Mouse (Mus musculus): Measurements from ENCODE around the gene Mutyh.

Mutyh gene

DNA sequence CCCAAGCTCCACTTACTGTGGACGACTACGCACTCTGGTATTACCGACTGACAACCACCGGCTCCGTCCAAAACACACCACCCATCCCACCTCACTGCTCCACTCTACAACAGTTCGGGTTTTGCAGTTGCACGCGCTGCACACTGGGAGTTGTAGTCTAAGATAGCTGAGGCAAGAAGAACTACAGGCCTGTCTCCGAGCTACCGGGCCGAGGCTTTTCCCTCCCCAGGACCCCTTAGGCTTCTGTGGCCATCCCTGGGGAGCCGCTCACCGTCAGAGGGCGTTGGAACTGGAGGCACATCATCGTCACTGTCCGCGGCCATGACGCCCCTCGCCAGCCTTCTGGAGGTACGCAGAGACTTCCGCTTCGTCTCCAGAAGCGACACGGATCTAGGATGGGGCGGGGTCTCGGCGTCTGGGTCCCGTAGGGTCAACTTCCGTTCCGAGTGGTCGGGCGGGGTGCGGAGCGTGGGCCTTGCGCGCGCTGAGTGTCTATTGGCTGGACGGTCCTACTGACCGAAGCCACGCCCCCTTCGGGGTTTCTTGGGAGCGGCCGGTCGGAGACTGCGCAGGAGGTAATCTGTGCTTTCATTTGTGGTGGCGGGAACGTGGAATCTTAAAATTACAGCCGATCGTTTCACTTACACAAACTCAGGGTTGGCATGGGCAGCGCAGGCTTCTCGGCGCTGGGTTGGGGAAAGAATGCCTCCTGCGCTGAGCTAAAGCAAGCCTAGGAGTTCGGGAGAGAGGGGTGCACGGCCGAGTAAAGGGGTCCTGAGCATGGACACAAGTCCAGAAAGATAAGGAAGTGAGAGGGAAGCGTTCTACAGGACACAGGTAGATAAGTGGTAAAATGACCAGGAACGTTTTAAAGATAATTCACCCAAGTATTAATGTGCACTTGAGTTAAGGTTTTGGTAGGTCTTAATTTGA, at the start of gene Mutyh, which contains the start of gene Toe1:
Gene Mutyh (plus strand): TSS at position 527 of the 933 bp plus-strand sequence.
Gene Toe1 (minus strand): TSS at position 444 of the 933 bp plus-strand sequence.
- DNase-seq (ENCODE audit: low read depth) = peak; percentile 89

DNA sequence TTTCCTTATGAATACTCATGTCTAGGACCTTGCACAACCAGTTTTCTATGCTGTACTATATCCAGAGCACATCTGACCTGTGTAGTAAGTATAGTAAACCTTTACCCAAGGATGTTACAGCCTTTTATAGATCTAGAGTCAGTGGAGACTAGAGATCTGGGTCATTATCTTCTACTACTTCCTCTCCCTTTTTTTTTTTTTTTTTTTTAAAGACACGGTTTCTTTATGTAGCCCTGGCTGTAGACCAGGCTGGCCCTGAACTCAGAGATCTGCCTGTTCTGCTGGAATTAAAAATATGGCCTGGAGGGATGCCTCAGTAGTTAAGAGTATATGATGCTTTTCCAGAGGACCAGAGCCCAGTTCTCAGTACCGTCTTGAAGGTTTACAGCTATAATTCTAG, 45.6 kb upstream of the Mutyh start:
- DNase-seq (ENCODE audit: low read depth) = no peak

DNA sequence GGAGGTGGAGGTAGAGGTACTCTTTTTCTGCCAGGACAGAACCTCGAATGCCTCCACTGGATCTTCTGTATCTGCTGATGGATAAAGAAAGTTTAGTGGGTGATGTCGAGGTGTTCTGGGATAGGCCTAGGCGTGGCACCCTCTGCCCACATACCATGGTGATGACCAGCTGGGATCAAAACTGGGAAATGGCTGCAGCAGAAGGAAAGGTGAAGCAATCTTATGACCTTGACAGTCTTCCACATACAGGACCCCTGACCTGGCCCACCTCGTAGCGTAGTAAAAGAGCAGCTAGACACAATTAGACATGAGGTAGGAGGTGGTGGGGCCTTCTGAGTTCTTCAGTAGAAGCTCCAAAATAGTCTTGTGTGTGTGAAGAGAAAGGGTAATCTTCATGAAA, 43.5 kb upstream of the Mutyh start:
- DNase-seq (ENCODE audit: low read depth) = no peak

DNA sequence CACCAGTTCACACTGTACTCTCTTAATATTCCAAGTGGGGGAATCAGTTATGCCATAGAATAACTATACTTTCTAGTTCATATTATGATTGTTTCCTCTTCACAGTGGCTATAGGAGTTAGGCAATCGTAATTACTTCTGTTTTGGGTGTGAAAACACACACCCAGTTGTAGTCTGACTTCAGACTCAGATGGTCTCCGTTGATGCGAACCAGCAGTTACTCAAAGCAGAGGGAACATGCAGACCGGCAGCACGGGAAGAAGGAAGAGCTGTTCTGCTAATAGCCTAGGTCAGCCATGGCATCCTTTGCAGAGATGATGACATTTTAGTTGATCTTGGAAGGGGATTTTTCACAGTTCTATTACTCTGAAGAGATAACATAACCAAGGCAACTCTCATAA, 39.0 kb upstream of the Mutyh start:
- no peak for DNase-seq (ENCODE audit: low read depth)

DNA sequence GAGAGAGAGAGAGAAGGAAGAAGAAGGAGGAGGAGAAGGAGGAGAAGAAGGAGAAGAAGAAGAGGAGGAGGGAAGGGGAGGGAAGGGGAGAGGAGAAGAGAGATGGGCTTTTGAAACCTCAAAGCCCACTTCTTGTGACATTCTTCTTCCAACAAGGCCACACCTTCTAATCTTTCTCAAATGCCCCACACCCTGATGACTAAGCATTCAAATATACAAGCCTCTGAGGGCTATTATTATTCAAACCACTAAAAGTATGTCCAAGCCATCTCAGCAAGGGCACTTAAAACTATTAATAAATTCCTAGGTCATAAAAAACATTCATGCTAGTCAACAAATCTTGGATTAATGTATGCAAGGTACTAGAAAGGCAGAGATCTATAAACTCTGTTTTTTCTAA, 38.5 kb upstream of the Mutyh start:
- DNase-seq (ENCODE audit: low read depth) = no peak

DNA sequence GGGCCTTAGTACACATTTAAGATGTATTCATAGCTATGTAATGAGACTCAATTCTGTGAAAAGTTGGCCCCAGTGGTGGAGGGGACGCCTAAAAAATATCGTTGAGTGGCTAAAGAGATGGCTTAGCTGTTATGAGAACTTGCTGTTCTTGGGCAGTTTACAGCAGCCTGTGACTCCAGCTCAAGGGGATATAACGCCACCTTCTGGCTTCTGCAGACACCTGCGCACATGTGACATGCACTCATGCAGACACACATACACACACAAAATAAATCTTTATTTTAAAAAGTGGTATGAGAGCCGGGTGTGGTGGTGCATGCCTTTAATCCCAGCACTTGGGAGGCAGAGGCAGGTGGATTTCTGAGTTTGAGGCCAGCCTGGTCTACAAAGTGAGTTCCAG, 31.1 kb upstream of the Mutyh start:
- no peak for DNase-seq (ENCODE audit: low read depth)

DNA sequence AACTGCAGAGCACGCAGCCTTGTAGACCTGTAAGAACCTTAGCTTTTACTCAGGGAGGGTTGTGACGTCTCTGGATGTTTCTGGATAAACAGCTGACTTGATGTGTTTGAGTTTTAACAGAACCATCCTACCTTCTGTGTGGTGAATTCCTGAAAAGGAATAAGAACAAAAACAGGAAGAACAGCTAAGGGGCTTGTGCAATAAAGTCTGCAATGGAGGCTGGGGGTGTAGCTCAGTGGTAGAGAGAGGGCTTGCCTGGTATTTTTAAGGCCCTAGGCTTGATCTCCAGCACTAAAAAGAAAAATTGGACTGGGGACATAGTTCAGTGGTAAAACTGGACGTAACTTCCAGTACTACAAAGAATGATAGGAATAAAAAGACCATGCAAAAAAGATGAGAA, 30.4 kb upstream of the Mutyh start:
- DNase-seq (ENCODE audit: low read depth) = no peak

DNA sequence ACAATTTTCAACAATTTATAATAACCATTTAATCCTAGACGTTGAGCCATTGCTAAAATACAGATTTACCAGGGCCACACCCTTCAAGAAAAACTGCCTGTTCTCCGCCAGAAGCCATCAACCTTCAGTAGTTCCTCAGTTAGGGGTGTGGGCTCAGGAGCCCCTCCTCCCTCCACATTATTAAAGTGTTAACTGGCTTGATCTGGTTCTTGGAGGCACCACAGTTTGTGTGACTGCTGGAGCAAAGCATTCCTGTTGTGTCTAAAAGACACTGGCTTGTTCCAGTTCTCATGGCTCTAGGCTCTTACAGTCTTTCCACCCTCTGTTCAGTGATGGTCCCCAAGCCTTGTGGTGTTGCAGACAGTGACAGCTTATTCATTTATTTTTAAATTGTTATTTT, 27.0 kb upstream of the Mutyh start:
- DNase-seq (ENCODE audit: low read depth) = no peak

DNA sequence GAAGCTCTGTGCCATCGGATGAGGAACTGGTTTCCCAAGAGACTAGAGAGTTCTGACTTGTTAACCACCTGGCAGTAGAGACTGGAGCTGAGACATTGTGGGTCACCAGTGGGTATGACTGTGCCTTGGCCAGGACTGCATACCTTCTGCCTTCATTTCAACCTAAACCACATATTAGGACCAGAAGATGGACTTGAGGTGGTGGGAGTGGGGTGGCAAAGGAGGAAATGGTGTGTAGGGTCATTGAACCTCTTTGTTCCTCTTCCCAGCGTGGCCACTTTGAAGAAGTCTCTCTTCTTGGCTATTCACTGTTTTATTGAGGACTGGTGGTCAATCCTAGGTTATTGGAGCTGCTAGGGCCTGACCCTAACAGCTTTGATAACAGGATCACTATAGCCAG, 26.2 kb upstream of the Mutyh start:
- no peak for DNase-seq (ENCODE audit: low read depth)

DNA sequence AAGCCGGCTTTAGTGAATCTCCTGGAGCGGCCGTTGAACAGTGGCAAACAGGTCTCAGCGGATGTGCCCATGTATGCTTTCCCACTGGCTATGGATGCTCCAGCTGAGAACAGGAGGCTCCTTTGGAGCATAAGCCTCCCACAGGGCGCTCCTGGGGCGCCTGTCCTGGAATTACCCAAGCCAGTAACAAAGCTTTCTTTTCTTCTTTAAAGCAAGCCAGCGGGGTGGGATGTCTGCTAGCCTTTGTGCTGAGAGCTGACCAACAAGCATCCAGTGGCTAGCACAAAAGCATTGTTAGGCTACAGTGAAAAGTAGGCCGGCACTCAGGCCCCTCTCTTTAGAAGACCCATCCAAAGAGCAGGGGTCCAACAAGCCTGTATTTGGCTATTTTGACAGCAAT, 25.4 kb upstream of the Mutyh start:
- DNase-seq (ENCODE audit: low read depth) = no peak

DNA sequence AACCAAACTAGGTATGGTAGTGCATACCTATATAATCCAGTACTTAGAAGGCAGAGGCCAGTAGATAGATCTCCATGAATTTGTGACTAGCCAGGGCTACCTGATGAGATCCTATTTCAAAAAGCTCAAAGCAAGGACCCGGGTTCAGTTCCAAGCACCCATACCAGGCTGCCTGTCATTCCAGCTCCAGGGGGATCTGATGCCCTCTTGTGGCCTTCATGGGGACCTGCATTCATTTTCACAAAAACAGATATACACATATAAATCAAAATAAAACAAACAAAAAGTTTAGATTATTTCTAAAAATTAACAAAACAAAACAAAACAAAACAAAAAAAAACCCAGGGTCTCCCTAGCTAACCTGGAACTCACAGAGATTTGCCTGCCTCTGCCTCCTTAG, 20.9 kb upstream of the Mutyh start:
- no peak for DNase-seq (ENCODE audit: low read depth)

DNA sequence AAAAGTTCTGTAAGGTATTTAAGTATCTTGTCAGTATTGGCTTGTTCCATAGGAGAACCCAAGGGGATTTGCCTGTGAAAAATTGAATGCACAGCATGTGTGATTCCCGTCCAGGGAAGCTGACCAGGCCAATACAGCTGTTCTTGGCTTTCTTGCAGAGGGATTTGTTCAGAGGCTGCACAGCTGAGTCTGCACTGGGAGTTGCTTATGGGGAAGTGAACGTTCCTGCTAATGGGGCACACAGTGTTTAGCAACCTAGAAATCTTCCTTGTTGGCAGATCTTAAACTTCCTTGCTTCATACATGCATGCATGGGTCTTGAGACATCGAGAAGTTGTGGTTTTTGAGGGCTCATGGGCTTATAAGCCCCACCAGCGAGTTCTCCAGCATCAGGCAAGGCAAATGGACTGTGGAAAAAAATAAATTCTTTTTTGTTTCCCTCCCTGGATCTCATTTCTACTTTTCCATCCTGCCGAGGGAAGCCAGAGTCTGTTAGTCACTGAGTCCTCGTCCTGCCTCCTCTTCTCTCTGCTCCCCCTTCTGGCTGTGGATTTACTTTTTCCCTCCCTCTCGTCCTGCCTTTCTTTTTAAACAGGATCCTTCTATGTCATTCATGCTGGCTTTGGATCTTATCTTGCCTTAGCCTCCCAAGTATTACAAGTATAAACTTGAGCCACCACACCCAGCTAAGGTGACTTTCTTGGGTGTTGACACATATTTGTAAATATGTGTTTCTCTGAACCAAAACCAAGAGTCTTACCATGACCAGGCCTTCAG, 19.4 kb upstream of the Mutyh start:
- DNase-seq (ENCODE audit: low read depth) = peak; percentile 49

DNA sequence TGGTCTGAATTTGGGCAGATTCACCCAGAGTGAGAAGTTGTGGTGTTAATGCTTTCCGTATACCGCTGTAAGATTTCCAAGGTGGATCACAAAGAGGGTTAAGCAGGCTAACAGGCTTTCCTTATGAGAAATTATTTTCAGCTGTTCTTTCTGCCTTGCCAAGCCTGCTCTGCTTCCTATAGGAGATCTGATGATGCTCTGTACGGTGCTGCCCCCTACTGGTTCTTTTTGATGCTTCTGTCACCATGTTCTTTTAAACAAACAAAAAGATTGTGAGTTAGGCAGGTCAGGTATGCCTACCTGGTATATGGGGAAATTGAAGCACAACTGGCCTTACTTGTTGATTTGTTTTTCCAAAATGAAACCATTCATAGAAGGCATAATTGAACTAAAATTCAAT, 18.6 kb upstream of the Mutyh start:
- peak; percentile 64 for DNase-seq (ENCODE audit: low read depth)

DNA sequence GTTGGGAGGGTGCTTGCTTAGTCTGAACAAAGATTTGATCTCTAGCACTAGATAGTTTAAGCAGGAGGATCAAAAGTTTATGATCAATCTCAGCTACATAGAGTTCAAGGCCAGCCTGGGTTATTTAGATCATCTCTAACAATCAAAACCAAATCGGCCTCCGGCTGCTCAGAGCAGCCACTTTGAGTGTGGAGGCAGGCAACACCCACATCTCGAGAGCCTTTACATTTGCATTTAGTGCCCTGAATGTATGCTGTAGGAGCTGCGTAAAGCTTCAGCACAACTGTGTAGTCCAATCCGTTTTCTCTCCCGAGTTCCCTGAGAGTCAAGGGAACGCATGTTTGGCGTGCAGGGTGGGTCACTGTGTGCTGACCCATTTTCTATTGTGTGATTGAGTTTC, 15.1 kb upstream of the Mutyh start:
- no peak for DNase-seq (ENCODE audit: low read depth)

DNA sequence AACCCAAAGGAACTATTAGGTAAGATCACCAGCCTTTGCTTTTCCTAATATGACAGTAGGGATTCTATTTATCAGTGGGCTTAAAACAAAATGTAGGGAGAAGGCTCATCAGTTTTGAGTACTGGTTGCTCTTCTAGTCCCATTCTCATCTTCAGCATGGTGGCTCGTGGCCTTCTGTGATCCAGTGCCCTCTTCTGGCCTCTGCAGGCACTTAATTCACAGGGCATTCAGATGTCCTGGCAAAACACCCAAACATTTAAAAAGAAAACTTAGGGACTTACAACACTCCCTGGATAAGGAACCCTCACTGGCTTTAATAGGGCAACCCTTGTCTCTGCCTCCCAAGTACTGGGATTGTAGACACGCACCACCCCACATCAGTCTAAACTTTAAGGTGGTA, 13.2 kb upstream of the Mutyh start:
- DNase-seq (ENCODE audit: low read depth) = no peak

DNA sequence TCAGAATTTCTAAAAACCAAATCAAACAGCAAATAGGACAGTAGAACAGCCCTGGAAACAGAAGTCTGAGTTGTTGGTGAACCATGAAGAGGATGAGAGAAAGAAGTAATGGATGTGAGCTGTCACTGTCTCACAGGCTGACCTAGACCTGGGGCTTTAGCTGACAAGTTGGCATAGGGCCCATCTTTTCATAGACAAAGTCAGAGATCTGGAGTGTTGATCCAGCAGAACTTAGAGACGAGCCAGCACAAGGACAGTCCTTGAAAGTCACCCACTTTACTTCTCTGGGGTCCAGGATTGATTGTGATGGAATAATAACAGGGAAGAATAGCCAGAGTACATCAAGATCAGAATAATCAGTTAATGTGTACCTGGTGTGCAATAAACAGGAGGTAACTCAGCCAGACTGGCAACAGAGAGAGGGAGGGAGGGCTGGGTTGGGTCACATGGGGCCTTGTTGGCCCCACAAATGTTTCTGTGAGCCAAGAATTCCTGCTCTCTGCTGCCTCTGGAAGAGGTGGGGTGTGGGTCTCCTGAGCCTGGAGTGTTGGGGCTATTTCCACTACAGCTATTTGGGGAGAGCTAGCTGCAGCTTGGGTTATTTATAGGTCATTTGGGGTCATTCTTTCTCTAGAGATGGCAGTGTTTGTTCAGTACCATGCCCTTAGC, 10.9 kb upstream of the Mutyh start:
- no peak for DNase-seq (ENCODE audit: low read depth)

DNA sequence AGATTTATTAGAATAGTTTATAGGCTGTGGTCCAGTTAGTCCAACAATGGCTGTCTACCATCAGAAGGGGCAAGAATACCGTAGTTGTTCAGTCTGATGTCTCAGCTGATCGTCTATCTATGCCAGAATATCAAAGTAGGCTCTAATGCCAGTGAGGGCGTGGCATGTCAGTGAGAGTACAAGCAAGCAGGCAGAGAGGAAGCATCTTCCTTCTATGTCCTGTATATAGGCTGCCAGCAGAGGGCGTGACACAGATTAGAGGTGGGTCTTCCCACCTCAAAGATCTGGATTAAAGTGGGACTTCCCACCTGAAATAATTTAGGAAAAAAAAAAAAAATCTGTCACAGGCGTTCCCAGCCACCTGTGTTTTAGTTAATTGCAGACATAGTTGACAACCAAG, 7.6 kb upstream of the Mutyh start:
- DNase-seq (ENCODE audit: low read depth) = no peak

DNA sequence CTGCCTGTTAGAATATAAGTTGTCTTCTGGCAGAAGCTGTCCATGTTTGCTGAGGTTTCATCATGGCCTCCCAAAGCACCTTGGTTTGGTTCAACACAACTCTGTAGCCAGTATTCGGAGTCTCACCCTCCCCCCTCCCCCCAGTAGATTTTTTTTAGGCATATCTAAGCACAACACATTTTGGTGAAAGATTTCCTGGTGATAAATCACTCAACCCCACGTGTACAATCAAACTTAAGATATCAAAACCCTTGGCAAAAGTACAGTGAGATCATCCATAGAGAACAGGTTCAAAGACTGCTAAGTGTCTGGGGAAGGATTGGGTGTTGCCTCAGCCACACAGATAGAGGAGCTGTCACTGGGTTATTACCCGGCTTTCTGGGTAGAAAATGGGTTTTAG, 3.5 kb downstream of the Mutyh start:
- DNase-seq (ENCODE audit: low read depth) = no peak

DNA sequence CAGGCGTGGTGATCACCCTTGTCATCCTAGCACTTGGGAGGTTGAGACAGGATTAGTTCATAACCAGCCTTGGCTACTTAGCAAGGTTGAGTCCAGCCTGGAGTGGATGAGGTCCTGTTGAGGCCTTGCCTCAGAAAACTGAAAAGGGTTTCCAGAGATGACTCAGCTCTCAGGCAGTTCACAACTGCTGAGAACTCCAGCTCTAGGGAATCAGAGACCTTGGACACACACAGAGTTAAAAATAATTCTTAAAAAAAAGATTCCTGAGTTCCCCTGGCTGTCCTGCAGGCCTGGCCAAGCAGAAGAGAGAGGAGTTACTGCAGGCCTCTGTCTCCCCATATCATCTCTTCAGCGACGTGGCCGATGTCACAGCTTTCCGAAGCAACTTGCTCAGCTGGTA, 7.8 kb downstream of the Mutyh start:
- DNase-seq (ENCODE audit: low read depth) = no peak

DNA sequence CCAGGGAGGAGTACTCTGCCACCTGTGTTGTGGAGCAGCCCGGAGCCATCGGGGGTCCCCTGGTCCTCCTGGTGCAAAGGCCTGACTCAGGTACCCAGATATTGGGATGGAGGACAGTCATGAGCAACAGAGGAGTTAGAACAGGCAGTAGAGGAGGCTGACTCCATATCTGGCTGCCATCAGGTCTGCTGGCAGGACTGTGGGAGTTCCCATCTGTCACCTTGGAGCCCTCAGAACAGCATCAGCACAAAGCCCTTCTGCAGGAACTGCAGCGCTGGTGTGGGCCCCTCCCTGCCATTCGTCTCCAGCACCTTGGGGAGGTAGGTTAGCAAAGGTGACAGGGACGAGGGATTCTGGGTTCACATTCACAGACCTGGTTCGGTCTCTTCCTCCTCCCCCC, 10.0 kb downstream of the Mutyh start:
- DNase-seq (ENCODE audit: low read depth) = no peak

DNA sequence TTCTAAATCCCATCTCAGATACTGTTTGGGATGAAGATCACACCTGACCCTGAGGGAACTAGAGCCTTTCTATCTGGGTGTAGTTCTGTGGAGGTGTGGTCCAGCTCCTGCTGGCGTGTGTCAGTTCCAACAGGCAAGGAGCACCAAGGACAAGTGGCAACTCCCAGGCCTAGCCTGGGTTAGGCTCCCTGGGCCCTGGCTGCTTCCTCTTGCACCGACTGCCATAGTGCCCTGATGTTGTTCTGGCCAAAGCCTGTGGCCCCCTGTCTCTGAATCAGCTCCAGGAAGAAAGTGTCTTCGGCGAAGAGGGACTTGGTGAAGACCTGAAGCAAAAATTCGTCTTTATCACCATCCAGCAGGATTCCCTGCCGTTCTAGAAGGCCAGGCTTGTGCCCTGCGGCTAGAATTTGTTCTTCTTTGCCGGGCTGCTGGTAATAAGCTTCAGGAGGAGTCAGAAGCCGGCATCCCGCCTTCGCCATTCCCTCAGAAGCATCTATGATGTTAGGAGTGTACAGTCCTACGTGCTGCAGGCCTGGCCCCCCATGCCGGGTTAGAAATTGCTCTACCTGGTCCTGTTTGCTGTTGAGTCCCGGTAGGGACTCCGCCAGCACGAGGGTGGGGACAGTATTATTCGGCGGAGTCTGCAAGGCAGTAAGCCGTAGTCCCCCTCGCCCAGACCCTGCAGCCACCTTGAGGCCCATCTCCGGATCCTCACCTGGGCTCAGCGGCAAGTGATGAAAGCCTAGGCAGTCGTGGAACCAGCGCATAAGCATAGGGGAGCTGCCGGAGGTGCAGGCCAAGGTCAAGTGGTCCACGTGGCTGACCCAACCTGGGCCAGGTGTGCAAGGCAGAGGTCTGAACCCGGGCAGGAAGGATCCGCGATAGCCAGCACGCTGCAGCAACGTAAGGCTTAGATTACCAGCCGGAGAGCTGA, 12.7 kb downstream of the Mutyh start:
- no peak for DNase-seq (ENCODE audit: low read depth)
